Mouse (Mus musculus): ENCODE data around the gene Olfr305. TPM values are rescaled to one million over a fixed set of nuclear protein-coding genes. Genes with fewer than 3 reads are reported as not detected.
"Not testable (repeated sequence)": the region's sequence is repeated elsewhere in the genome, so short reads cannot be mapped to it uniquely, and the experiment has no call there.

Olfr305 gene
- polyA plus RNA-seq (2017; shearing (Covaris generic)) = not detected

- ATAC-seq = no peak
Measured at GRCm38 (mm10) chr7:86366828-86367227, at the start of gene Olfr305. Gene Olfr305, minus strand, starts transcription at chr7:86366928.

DNA sequence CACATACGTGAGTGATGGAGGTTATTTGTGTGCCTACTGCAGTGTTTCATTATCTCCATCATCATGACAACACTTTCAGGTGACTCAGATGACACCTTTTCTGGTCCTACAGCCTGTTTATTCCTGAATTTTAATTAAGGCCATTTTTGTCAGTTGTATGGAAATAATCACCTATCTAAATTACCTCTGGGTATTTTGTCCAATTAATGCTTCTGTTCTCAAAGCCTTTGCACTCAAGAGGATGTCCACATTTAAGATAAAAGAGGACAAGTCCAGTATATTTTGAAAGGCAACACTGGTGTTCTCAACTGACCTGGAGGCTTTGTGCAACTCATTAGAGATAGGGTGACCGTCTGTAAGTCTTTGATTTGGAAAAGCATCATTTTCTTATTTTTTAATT is 36.8 kb upstream of the Olfr305 start, which contains the start of gene Olfr301:
TSS of gene Olfr301 (plus strand) at position 301 of the 400 bp plus-strand sequence.
- ATAC-seq = no peak

- ATAC-seq = no peak
Measured at GRCm38 (mm10) chr7:86397689-86398088, 31.0 kb upstream of the Olfr305 start, which contains the start of gene Olfr303. Gene Olfr303, minus strand, starts transcription at chr7:86397789.

DNA sequence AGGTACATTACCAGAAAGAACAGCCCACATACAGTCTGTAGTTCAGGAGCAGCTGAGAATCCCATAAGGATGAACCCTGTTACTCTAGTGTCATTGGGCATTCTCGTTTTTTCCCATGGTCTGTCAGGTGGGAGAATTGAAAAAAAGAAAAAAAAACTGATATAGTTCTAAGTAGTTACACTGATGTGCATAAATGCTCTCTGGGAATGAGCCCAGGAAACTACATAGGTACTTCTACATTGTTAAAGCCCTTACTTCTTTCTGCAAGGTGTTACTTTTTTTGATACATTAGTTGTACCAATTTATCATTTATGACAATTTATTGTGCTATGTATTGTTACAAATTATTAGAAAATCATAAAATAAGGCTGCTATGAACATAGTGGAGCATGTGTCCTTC is 19.8 kb upstream of the Olfr305 start, which contains the start of gene Olfr304:
TSS of gene Olfr304 (minus strand) at position 101 of the 400 bp plus-strand sequence.
- ATAC-seq = no peak

- no peak for ATAC-seq
Measured at GRCm38 (mm10) chr7:86385769-86386168, 19.0 kb upstream of the Olfr305 start.

GRCm38 (mm10) chr7:86346296-86346695 is 20.4 kb downstream of the Olfr305 start:
- ATAC-seq = not testable (repeated sequence)

DNA sequence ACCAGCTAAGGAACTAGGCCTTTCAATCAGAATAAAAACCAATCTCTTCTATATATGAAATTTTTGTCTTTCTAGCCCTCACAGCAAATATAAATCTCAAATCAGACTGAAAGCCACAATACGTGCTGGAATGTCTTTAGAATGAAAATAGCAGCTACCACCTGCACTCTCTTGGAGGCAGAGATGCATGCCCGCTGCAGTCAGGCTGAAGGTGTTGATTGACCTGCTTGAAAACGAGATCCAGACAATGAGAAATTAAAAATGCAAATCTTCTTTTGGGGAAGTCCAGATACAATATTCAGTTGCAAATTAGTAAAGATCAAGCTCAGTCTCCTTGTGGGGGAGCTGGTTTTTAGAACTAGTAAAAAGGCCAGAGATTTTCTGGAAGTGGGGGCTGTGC is 22.5 kb downstream of the Olfr305 start:
- no peak for ATAC-seq

DNA sequence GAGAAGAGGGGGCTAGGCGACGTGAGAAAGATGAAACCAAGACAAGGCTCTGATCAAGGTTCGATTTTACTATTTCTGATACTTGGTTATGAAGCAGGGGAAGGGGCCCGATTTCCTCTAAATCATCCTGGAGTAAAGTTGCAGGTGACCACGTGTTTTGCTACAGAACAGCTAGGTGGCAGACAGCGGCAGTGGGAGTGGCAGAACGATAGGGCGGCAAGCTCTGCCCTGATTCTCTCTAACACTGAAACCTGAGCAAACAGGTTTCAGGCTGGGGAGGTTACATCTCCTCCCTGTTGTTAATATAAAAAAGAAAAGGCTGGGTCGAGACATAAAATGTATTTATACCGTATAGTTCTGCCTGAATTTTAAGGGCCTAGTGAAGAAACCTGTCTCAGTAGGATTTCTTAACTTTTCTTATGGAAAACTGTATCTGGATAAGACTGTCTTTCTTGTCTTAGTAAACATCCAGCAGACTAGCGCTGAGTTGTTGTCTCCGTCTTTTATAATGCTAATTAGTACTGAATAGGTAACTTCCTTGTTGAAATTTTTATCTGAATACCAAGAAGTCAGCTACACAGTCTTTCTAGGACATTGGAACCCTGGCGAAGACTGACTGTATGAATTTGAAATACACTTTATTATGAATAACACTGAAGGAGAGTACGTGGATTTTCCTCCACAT is 23.7 kb downstream of the Olfr305 start:
- no peak for ATAC-seq

DNA sequence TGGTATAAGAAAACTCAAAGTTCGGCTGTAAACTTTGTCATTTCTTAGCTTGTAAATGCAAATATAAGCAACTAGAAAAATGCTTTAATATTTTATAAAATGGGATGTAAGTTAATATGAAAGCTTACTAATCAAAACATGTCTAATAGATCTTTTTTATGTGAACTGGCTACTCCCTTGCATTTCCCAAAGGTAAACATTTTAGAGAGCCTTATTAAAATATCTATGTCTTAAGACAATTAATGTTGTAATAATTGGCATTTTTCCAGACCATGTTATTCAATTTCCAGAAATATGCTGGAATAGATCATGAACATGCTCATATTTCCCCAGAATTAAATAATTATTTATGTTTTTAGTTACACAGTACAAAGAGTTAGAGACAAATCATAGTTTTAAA is 29.2 kb downstream of the Olfr305 start, which contains the start of gene Olfr307:
TSS of gene Olfr307 (minus strand) at position 101 of the 400 bp plus-strand sequence.
- ATAC-seq = no peak

DNA sequence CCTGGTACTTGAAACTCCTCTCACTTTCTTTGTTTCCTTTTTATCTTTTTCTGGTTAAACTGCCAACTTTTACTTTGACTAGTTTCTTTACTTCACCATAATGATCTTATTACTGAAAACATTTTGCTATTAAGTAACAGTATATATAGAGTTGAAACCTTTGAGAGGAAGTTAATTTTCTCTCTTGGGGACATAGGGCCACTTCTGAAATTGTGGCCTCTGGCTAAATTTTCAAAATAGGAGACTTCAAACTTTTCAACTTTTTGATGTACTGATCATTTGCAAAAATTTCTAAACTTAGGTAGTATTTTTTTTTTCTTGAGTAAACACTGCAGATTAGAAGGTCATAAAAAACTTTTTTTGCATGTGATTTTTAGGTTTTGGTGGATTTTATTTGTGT is 41.2 kb downstream of the Olfr305 start, which contains the start of gene Olfr308:
TSS of gene Olfr308 (minus strand) at position 101 of the 400 bp plus-strand sequence.
- ATAC-seq = no peak

- no peak for ATAC-seq
Measured at GRCm38 (mm10) chr7:86321323-86321722, 45.4 kb downstream of the Olfr305 start.

DNA sequence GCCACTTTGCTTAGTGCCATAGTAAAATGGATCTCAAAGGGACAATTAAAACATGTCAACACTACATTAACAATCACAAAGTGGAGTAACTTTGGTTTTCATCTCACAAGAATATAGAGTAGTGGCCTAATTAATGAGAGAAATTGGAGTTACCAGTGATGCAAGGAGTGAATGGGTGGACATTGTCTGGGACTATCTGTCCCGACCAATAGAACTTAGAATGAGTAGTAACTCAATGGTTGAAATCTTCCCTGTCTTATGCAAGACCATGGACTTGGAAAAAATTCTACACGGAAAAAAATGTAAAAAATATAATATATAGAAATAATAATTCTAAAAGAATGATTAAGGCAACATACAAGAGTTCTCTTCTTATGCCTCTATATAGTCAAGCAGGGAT is 53.1 kb downstream of the Olfr305 start, which contains the start of gene Olfr309:
TSS of gene Olfr309 (minus strand) at position 101 of the 400 bp plus-strand sequence.
- ATAC-seq = no peak

Other genes with a start within 250 kb of the Olfr305 start
- not detected for gene Vmn2r75, start 195.2 kb downstream of the Olfr305 start, polyA plus RNA-seq (2017; shearing (Covaris generic))
- under 1 TPM; 0.03 to 0.04 TPM for gene Vmn2r76, start 120.6 kb downstream of the Olfr305 start, polyA plus RNA-seq (2017; shearing (Covaris generic))
- gene Olfr310, start 89.8 kb downstream of the Olfr305 start, polyA plus RNA-seq (2017; shearing (Covaris generic)) = not detected
- gene Olfr309, start 53.2 kb downstream of the Olfr305 start, polyA plus RNA-seq (2017; shearing (Covaris generic)) = not detected
- gene Olfr308, start 41.3 kb downstream of the Olfr305 start, polyA plus RNA-seq (2017; shearing (Covaris generic)) = not detected
- gene Olfr307, start 29.3 kb downstream of the Olfr305 start, polyA plus RNA-seq (2017; shearing (Covaris generic)) = under 1 TPM in 1 of 2 experiments, not detected in 1; 0.16 TPM
- not detected for gene Olfr304, start 19.7 kb upstream of the Olfr305 start, polyA plus RNA-seq (2017; shearing (Covaris generic))
- gene Olfr303, start 30.9 kb upstream of the Olfr305 start, polyA plus RNA-seq (2017; shearing (Covaris generic)) = not detected
- not detected for gene Olfr301, start 36.9 kb upstream of the Olfr305 start, polyA plus RNA-seq (2017; shearing (Covaris generic))
- gene Olfr299, start 93.0 kb upstream of the Olfr305 start, polyA plus RNA-seq (2017; shearing (Covaris generic)) = not detected
- not detected for gene Olfr298, start 125.6 kb upstream of the Olfr305 start, polyA plus RNA-seq (2017; shearing (Covaris generic))
- not detected for gene Olfr297, start 153.0 kb upstream of the Olfr305 start, polyA plus RNA-seq (2017; shearing (Covaris generic))
- not detected for gene Olfr295, start 216.9 kb upstream of the Olfr305 start, polyA plus RNA-seq (2017; shearing (Covaris generic))
- gene Olfr294, start 249.7 kb upstream of the Olfr305 start, polyA plus RNA-seq (2017; shearing (Covaris generic)) = not detected